Mouse (Mus musculus): ENCODE measurements around the gene Smo. TPM values are rescaled to one million over a fixed set of nuclear protein-coding genes. Genes with fewer than 3 reads are reported as not detected.

Smo gene
- total RNA-seq, 2 experiments from 2014 or later = 9.8 TPM

GRCm38 (mm10) chr6:29802979-29803378 is 67.7 kb downstream of the Smo start:
- DNase-seq (ENCODE audit: low spot score in 2 of 2) = no peak
- intact Hi-C loops (cut with DNase I) = no loop called here

- intact Hi-C loops (cut with DNase I) = no loop called here
- no peak for DNase-seq (ENCODE audit: low spot score in 2 of 2)
Measured at GRCm38 (mm10) chr6:29804006-29804405, 68.7 kb downstream of the Smo start.

GRCm38 (mm10) chr6:29805381-29805780 is 70.1 kb downstream of the Smo start:
- intact Hi-C loops (cut with DNase I) = no loop called here
- DNase-seq (ENCODE audit: low spot score in 2 of 2) = no peak

Other genes starting within 250 kb of the Smo start
- gene Kcp, start 227.6 kb upstream of the Smo start, total RNA-seq (2021) = 1 to 10 TPM; 5.9 to 7.6 TPM
- gene Irf5, start 208.9 kb upstream of the Smo start, total RNA-seq (2021) = 1 to 10 TPM; 3.6 to 4.9 TPM
- gene Tnpo3, start 125.6 kb upstream of the Smo start, total RNA-seq (2021) = 10 to 100 TPM; 67.1 to 70.3 TPM
- 10 to 100 TPM; 27.6 to 30.0 TPM for gene Tspan33, start 41.3 kb upstream of the Smo start, total RNA-seq (2021)
- gene Ahcyl2, start 32.5 kb downstream of the Smo start, total RNA-seq (2021) = 100 to 1,000 TPM in 1 of 2 experiments, 10 to 100 TPM in 1; 97.1 to 103 TPM
- 10 to 100 TPM; 13.2 to 14.9 TPM for gene Strip2, start 181.5 kb downstream of the Smo start, total RNA-seq (2021)